Mouse (Mus musculus): ENCODE measurements around the gene Gm3045.

Gm3045 gene

DNA sequence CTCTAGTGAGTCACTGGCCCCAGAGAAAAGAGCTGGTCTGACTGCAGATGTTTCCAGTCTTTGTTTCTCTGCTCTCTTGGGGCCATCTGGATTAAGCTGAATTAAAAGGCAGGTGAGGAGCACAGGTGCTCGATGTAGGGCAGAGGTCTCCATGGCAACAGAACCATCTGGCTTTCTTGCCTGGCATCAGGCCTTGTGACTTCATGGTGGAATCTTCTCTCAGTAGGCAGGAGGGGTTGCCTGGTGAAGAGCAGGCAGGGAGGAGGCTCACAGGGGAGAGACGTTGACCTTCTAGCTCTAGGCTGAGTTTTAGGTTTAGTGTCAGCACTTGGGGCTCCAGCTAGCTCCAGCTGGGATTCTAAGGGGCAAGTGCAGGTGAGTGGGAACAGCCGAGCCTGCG lies at the start of gene Gm3045:
TSS of gene Gm3045 (plus strand) at position 230 of the 400 bp plus-strand sequence.
- DNase-seq (ENCODE audit: low read depth, low spot score), result no peak

DNA sequence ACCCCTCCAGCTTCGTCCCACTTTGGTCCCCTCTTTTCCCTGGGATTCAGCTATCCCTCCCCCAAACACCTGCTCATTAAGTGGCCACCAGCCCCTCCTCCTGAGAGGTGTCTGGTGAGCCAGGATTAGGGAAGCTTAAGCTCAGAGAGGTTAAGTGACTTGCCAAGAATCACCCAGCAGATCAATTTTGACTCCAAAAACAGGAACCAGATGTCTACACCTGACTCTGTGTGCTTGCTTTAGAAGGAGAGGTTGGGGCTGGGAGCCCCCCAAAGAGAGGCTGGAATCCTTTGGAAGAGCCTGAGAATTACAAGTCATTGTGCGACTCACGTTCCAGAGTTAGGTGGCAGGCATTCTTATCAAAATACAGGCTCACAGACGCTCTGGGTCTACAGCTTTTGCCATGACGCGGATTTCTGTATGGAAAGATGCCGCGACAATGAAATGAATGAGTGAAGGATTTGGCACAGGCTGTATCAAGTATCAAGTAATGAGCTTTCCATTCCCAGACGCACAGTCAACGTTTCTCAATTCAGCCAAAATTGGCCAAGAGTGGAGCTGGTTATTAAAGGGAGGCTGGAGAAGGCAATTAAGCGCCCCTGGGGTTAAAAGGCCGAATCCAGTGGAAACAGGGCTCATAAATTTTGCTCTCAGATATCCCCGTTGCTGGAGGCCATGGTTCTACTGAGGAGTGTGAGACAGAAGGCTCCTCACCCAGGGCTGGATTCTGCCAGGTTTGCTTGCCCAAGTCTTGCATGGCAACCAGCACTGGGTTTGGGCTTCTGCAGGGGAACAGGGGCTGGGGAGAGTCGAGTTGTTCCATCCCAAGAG lies 45.3 kb upstream of the Gm3045 start:
- DNase-seq (ENCODE audit: low read depth, low spot score), result no peak

DNA sequence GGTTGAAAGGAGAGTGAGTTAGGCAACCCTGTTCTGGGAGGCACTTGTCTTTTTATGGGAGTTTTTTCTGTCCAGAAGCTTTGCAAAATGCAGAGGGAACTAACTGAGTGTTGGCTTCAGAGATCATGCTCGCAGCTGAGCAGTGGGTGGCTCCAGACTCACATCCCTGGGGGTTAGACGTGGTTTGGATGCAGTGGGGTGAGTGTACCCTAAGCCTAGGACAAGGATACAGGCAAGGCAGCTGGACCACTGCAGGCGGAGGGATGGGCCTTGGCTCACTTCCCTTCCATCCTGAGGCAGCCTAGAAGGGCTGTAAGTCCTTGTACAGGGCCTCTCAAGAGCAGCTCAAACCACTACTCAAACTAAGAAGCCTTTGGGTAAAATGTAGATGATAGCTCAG lies 43.0 kb upstream of the Gm3045 start:
- DNase-seq (ENCODE audit: low read depth, low spot score), result no peak

DNA sequence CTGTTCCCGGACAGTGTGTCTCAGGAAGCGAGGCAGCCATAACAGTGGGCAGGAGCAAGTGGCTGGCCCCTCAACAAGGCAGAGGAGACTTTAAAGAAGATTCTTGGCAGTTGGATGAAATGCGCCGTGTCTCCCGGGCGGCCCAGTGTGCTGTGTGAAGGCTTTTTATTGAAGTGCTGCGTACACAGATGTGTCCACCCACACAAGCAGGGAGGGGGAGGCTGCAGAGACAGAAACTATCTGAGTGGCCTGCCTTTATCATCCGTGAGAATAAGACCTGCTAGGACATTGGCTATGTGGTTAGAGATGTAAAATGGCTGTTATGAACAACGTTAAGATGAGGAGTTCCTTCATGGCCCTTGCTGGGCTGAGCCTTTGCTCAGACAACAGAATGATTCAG lies 40.0 kb upstream of the Gm3045 start:
- no peak for DNase-seq (ENCODE audit: low read depth, low spot score)

DNA sequence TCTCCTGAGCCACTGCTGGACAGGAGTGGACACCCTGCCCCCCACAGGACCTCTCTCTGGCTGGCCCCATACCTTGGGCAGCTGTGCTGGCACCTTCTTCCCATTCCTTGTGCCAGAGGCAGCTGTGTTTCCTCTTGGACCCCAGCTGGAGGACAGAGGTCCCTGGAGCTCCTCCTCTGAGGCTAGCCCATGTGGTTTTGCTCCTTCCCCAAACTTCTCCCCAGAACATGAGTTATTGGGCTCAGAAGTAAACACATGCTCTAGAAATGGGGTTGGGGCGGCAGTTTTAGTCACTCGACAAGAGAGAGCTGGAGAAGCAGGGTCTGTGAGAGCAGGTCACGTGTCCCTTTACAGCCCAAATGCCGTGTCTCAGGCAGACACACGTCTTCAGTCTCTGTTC lies 39.0 kb upstream of the Gm3045 start:
- no peak for DNase-seq (ENCODE audit: low read depth, low spot score)

DNA sequence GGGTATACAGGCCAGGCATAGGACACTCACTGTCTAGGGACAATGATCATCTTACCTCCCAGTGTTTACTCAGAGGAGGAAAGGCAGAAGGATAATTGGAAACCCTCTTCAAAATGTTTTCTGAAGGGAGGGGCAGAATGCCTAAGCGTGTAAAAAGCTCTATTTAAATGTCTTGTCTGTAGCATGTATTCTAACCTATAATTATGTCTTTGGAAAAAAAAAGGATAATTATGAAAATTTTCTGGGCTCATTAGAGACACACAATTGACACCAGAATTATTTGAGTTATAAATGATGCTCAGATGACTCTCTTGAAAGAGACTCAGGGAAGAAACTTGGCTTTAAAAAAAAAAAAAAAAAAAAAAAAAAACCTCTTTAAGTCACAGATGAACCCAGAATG lies 38.4 kb upstream of the Gm3045 start:
- DNase-seq (ENCODE audit: low read depth, low spot score), result no peak

DNA sequence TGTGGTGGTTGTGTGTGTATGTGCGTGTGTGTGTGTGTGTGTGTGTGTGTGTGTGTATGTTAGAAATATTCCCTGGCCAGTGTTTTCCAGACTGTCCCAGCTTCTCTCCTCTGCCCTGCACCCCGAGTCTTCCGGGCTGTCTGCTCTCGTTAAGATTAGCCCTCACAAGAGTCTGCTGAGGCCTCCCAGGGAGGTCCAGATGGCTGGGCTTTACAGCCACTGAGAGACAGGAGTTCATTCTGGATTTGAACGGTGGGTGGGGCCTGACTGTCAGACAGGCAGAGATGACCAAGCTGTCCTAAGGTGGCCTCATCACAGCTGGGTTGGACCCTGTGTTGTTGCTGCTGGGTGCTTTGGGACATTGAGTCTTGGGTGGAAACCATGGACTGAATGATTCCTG lies 28.8 kb upstream of the Gm3045 start:
- DNase-seq (ENCODE audit: low read depth, low spot score), result no peak

DNA sequence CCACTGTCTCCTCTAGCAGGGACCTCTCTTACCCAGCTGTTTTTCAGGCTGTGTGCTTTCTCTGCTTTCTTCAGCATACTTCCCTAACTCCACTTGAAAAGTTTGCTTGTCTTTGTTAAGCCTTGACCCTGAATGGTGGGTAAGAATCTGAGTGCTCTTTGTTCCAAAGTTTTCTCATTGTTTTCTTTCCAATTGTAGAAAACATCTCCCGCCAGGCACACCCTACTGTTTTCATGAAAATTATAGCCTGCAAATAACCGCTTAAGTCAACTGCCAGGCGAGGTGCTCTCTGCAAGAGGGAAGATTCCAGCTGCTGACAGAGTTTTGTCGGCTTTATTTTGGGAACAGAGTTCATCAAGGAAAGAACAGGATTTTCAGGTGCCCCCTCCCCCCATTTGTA lies 25.2 kb upstream of the Gm3045 start:
- no peak for DNase-seq (ENCODE audit: low read depth, low spot score)

DNA sequence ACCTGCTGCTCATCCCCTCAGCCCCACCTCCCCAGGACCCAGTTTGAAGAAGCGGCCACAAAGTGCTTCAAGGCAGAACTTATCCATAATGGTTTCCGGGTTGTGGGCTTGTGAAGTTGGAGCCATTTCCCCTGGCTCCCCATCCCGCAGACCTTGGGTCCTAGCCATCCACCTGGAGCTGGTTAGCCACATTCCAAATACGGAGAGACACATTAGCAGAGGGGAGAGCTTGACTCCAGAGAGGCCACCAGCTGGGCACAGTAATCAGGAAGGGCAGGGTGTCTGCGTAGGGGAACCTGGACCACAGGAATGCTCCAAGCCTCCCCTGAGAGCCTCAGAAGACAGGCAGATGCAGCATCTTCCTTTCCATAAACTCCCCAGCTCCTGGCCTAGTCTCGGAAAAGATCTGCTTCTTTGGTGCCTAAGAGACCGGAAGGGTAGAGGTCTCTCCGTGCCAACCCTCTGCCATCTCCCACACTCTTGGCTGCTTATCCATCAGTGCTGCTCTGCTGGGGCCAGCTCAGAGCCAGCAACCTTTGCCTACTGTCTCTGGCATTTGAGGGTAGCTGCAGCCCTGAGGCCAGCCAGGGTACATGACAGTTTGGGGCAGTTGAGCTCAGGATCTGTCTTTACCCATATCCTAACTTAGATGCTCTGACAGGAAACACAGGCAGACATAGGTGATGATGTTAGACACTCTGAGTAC lies 22.9 kb upstream of the Gm3045 start:
- peak; percentile 40 for DNase-seq (ENCODE audit: low read depth, low spot score)

DNA sequence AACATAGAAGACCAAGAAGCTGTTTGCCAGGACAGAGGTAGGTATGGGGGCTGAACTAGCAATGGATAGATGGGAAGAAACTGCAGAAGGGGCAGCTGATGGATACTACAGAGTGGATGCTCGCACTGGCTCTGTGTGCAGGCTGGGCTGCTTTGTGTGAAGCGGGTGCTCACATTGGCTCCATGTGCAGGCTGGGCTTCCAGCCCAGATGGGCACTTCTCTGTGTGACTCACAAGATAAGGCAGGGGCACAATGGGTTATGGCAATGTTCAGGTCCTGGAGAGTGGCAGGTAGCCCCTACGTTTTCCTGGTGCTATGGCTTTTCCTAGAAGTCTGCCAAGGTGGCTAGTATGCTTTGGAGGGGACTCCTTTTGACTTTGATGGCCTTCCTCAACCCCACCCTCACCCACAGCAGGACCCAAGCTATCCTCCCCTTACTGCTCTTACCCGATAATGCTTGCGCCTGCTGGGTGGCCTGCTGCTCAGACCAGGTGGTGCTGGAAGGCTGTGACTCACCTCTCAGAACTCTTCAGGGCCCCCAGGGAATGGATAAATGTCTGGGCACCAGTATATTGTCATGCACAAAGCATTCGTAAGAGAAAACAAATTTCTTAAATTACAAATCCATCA lies 21.8 kb upstream of the Gm3045 start:
- peak; percentile 64 for DNase-seq (ENCODE audit: low read depth, low spot score)

DNA sequence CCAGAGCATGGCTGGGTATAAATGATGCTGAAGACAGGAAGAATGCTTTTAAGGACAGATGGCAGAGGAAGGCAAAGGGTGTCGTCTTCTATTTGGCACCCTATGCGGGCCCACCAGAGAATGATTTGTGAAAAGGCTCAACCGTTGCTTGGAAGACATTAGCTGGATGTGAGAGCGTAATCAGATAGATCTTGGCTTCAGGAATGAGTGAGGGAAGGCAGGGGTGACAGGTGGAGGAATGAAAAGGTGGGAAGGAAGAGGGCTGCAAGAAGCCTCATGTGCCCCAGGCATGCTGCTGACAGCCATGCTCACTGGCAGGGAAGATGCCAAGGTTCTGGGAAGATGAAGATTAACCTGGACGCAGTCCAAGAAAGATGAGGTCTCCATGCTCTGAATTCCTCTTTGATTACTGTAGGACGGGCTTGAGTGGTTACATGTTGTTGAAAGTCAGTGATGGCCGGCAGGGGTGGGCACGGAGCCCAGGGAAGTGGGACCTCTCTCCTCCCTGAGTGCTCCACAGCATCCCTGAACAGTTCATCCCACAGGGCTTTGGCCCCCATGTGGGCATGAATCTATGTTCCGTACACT lies 14.0 kb upstream of the Gm3045 start:
- DNase-seq (ENCODE audit: low read depth, low spot score), result peak; percentile 26

DNA sequence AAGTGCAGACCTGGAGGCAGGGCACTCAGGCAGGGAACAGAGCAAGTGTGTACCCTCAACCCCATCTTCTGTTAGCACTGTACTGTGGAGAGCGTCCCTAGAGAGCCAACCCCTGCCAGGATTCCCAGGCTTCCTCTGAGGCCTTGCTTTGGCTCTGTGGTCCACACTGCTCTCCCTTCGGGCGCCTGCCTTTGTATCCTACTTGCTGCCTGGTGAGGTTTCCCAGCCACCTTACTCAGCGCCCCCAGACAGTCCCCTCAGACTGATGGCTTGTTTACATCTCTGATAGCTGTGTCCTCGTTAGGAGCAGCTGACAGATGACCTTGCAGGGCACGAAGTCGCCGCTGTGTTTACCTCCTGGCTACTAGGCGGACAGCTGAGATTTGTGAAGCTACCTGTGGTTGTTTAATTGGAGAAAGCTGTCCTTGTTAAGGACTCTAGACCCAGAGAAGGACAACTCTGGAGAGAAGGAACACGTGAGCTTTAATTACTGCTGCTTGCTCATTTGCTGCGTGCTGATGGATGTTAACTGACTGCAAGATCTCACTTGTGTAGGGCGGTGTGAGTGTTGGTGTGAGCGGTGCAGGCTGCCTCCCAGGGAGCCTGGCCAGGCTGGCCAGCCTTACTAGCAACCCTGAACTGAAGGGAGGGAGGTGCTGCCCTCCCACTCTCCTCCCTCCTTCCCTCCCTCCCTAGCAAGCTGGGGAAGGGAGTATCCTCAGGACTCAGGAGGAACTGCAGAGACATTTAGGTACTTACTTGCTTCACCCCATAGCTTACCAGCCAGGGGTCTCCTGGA lies 7.5 kb upstream of the Gm3045 start:
- no peak for DNase-seq (ENCODE audit: low read depth, low spot score)

DNA sequence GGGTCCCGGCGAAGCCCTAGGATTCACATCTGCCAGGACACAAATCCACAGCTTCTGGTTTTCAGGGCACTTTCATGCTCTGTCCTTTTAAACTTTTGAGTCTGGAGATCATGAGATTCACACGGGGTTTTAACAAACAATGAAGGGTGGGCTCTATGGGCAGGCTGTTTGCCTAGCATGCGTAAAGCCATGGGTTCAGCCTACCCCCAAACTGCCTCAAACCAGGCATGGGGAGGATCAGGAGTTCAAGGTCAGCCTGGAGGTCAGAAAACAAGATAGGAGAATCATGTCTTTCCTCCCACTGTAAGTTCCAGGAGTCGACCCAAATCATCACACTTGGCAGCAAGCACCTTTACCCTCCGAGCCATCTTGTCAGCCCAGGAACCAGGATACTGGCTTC lies 6.9 kb upstream of the Gm3045 start:
- no peak for DNase-seq (ENCODE audit: low read depth, low spot score)

DNA sequence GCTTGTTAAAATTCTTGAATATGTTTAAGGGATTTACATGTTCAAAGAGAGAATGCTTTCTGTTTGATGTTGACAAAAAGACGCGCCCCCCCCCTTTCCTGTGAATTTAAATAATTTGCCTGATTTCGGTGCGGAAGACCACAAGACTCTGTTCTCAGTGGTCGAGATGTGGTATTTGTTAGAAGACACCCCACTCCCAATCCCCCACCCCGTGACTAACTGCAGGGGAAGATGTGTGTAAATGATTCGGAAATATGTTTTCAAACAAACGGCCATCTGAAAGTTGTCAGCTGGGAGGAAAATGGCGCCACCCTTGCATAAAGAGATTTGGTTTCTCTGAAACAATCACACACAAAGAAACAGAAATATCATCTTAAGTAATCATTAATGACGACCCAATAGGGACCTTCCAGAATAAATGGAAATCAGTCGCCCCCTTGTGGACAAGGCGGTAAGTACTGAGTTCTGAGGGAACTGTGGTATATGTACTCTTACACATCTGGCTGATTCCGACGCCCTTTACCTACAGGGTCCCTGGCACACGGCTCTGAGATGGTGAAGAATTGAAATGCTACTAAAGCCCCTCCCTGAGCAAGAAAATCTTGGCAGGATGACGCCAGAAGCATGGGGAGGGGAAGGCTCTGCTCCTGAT lies 4.2 kb upstream of the Gm3045 start:
- peak; percentile 85 for DNase-seq (ENCODE audit: low read depth, low spot score)

DNA sequence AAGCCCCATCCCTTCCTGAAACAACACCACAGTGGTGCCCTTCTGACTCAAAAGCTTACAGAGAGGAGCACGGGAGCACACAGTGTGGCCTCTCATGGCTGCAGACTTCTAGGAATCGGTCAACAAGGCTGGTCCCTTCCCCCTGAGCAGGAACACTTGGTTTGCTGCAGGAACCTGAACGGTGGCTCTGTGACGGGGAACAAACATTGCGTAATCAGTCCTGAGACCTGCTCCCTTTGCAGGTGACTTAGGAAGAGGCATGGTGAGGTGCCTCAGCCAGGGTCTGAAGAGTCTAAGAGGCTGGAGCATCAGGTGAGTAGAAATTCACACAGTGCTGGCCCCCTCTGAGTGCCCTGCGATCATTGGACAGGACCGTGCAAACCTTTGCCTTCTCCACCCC lies 463 bp upstream of the Gm3045 start:
- DNase-seq (ENCODE audit: low read depth, low spot score), result no peak

DNA sequence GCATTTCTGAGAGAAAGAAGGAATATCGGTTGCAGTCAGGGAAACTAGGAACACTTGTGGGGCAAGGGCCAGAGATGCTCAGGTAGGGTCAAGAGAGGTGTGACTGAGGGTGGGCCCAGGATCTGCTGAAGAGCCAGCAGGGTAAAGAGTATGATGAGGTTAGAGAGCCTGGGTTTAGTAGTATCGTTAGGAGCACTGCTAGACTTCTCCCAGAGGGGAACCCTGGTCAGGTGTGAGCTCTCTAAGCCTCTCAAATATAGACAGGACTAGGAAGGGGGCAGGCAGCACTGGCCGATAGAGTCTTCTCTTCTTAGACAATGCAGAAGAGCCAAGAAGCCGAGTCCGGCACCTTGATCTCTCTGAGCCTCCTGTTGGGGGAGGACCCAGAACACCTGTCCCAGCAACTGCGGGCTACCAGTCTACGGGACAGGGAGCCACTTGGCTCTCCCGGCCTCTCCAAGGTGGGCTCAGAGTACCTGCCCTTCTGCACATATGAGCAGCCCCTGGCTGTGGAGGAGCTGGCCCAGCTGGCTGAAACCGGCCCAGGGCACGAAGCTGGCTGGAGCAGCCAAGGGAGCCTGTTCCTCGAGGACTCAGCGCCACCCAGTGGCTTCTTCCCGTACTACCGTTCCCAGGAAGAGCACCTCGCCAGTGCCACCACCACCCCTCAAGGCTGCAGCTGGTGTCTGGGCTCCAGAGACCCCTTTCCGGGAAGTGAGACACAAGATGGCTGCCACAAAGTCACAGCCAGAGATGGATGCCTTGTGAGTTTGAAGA lies 2.5 kb downstream of the Gm3045 start:
- DNase-seq (ENCODE audit: low read depth, low spot score), result peak; percentile 62

DNA sequence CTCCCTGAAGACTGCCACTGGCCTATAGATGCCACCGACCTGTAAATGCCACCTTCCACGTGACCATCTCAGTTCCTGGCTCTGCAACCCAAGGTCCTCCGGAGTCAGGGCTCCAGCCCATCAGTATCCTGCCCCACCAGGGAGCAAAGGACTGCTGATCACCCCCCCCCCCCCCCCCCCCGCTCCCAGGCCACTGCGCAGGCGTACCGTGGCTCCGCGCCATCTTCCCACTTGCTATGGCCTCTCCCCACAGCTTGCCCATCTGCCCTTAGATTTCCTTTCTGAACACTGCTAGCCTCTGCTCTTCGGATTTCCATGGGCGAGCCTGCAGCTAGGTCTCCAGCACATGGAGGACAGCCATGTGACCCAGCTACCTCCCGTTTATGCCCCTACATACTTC lies 6.1 kb downstream of the Gm3045 start:
- no peak for DNase-seq (ENCODE audit: low read depth, low spot score)

DNA sequence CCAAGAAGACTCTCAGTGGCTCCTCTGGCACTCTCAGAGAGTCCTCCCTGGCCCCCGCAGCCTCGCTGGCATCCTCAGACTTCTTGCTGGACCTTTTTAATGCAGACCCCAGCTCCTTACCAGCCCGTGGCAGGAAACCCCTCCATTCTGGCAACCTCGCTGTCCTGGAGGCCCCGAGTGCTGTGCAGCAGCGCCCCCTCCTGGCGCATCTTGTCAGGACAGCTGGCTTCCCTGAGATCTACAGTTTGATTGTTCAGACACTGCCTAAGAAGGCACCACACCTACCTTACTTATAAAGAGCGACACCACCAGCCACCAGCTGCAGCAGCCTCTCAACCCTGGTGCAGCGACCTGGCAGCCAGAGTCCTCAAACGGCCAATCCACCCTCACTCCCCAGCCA lies 7.1 kb downstream of the Gm3045 start:
- peak; percentile 23 for DNase-seq (ENCODE audit: low read depth, low spot score)

DNA sequence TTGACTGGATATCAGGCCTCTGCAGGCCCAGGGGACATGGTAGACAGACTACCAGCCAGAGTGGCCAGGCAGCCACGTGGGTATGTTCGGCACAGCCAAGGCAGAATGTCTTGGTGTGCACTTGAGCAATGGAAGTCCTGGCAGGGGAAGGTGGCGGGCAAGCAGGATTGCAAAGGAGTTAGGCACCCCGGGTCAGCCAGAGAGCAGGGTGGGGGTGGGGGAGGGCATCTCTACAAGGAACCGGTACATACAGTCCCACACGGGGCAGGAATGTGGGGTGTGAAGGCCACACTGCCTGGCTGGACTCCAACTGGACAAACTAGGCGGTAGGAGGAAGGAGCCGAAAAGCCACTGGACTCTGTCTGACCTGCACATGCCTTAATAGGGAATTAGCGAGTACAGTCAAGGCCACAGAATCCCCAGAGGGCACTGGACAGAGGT lies 7.9 kb downstream of the Gm3045 start:
- no peak for DNase-seq (ENCODE audit: low read depth, low spot score)

DNA sequence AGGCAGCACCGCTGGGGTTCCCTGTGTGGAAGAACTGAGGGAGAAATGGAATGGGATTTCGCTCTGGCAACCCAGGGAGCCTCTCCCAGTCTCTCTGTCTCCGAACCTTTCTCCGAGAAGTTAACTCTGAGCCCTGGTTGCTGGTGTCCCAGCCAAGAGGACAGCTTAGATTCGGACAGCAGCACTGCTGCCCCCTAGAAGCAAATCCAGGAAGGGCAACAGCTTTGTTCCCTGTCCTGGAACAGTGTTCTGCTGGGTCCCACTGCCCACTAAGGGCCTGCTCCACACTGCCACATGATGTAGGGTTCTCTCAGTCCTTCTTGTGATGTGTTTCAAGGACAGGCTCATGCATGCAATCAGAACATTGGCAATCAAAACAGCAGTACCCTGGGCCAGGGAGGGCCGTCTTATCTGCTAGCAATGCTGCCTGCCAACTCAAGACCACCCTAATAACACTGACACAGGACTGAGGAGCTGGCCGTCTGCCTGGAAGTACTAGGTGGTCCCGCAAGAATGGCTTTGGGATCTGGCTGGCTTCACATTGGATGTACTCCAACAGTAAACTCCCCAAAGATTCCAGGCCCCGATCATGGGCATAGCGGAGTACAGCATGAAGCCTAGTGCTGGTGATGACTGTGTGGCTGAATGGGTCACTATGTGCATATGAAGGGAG lies 9.4 kb downstream of the Gm3045 start:
- no peak for DNase-seq (ENCODE audit: low read depth, low spot score)

All from 3T3-L1 (cell line).